Mouse (Mus musculus) limb, embryonic 13.5 days (tissue): Measurements from ENCODE around the gene Unk. TPM values are rescaled to one million over a fixed set of nuclear protein-coding genes. Genes with fewer than 3 reads are reported as not detected.

Source experiments
- ATAC-seq: fragments of 200-750 bp; cut with Nextera tagmentation; 2 replicates; pipeline ENCODE4 v1.8.0; 2017; ENCODE audit warnings: low read depth, moderate number of reproducible peaks, moderate TSS enrichment; ENCODE audit not compliant: low FRiP score
- H3K27ac ChIP-seq: fragments of 300-500 bp; sonication (generic); 2 replicates; pipeline ENCODE4 v1.5.1; 2015; ENCODE audit warnings: inconsistent platforms, mild to moderate bottlenecking, moderate library complexity
- H3K27me3 ChIP-seq: fragments of 300-500 bp; sonication (generic); 2 replicates; pipeline ENCODE4 v1.6.1; 2015; ENCODE audit warnings: mild to moderate bottlenecking, inconsistent platforms
- H3K36me3 ChIP-seq: fragments of 300-500 bp; sonication (generic); 2 replicates; pipeline ENCODE4 v1.6.1; 2015; ENCODE audit warnings: inconsistent platforms, mild to moderate bottlenecking, moderate library complexity
- H3K4me1 ChIP-seq: fragments of 300-500 bp; sonication (generic); 2 replicates; pipeline ENCODE4 v1.6.1; 2015; ENCODE audit warnings: inconsistent platforms
- H3K4me2 ChIP-seq: fragments of 300-500 bp; sonication (generic); replicated peaks from 2 replicates; pipeline ENCODE4 v1.6.1; 2015; ENCODE audit warnings: inconsistent platforms, mild to moderate bottlenecking, moderate library complexity
- H3K4me3 ChIP-seq: fragments of 300-500 bp; sonication (generic); 2 replicates; pipeline ENCODE4 v1.5.1; 2015; ENCODE audit warnings: moderate library complexity, mild to moderate bottlenecking, inconsistent platforms
- H3K9ac ChIP-seq: fragments of 300-500 bp; sonication (generic); 2 replicates; pipeline ENCODE4 v1.6.1; 2015; ENCODE audit warnings: mild to moderate bottlenecking, inconsistent platforms
- H3K9me3 ChIP-seq: fragments of 300-500 bp; sonication (generic); 2 replicates; pipeline ENCODE4 v1.6.1; 2016; ENCODE audit warnings: inconsistent platforms
- WGBS: fragments of 180-500 bp; shearing (Covaris S2); methylation state at CpG from one replicate; pipeline ENCODE4 v1.1.7; 2015; 5-methylcytosine and 5-hydroxymethylcytosine counted together
- polyA plus RNA-seq: library from polyadenylated mRNA; unstranded; fragments of >200 nt; fragmentation: Nextera tagmentation; extraction: Ambion mirVana; gene quantifications from 2 replicates; pipeline ENCODE4 v1.2.1, GENCODE M21; 2015

The Unk gene
- polyA plus RNA-seq, 1 experiment from 2014 or later: 44.8 TPM

- Histone ChIP-seq H3K27me3 (no peaks in the 10 kb centered on the region), H3K9me3 (no peaks in the 10 kb centered on the region), H3K27ac (peak overlapping the region; percentile 99), H3K9ac (peak overlapping the region; percentile 100), H3K4me1 (peaks cover 8% of the 10 kb centered on the region), H3K4me3 (peak overlapping the region; percentile 94), H3K36me3 (peaks cover 21% of the 10 kb centered on the region), H3K4me2 (peak overlapping the region; percentile 65)
- ATAC-seq: peak; percentile 70
- under 1% methylated on average over 56 of the region's 57 CpGs for WGBS
Measured at GRCm38 (mm10) chr11:116023771-116024355, 6.3 kb upstream of the Unk start.

GRCm38 (mm10) chr11:116024356-116024808, 5.7 kb upstream of the Unk start:
- Histone ChIP-seq H3K9me3 (no peaks in the 10 kb centered on the region), H3K4me2 (peak overlapping the region; percentile 65; the same call in 1 of the 2 replicates), H3K27me3 (no peaks in the 10 kb centered on the region), H3K9ac (peak overlapping the region; percentile 100), H3K27ac (peak overlapping the region; percentile 99), H3K4me1 (peaks cover 10% of the 10 kb centered on the region), H3K4me3 (peak overlapping the region; percentile 94), H3K36me3 (peaks cover 21% of the 10 kb centered on the region)
- peak; percentile 97 for ATAC-seq
- WGBS: 1% methylated on average over 37 of the region's 37 CpGs

- Histone ChIP-seq H3K4me2 (no peak overlapping the region), H3K9me3 (no peaks in the 10 kb centered on the region), H3K9ac (no peak overlapping the region), H3K4me3 (no peak overlapping the region), H3K27me3 (no peaks in the 10 kb centered on the region), H3K4me1 (peaks cover 13% of the 10 kb centered on the region), H3K27ac (peak overlapping the region; percentile 29; the same call in 1 of the 2 replicates), H3K36me3 (peaks cover 21% of the 10 kb centered on the region)
- WGBS: 90% methylated on average over 3 of the region's 3 CpGs
- ATAC-seq: no peak
Measured at GRCm38 (mm10) chr11:116025056-116025845, 4.9 kb upstream of the Unk start.

- Histone ChIP-seq H3K27me3 (no peaks in the 10 kb centered on the region), H3K4me2 (no peak within 1 kb of the TSS), H3K9me3 (no peaks in the 10 kb centered on the region), H3K4me3 (no peak within 1 kb of the TSS), H3K4me1 (peaks cover 24% of the 10 kb centered on the region), H3K36me3 (peaks cover 4% of the 10 kb centered on the region; the same call in 1 of the 2 replicates), H3K9ac (no peak within 1 kb of the TSS), H3K27ac (no peak within 1 kb of the TSS)
- ATAC-seq: no peak
- WGBS: 78% methylated on average over 4 of the region's 4 CpGs
Measured at GRCm38 (mm10) chr11:116027756-116028155, 2.4 kb upstream of the Unk start, which contains the start of gene H3f3b. Gene H3f3b (minus strand): TSS chr11:116027962.

- WGBS: 83% methylated on average over 9 of the region's 9 CpGs
- H3K27ac ChIP-seq: no peak overlapping the region
- H3K9me3 ChIP-seq: no peaks in the 10 kb centered on the region
- no peak overlapping the region for H3K4me2 ChIP-seq
- H3K4me3 ChIP-seq: no peak overlapping the region
- peaks cover 29% of the 10 kb centered on the region for H3K4me1 ChIP-seq
- H3K9ac ChIP-seq: no peak overlapping the region
- peaks cover 6% of the 10 kb centered on the region; the same call in 1 of the 2 replicates for H3K36me3 ChIP-seq
- ATAC-seq: no peak
- H3K27me3 ChIP-seq: no peaks in the 10 kb centered on the region
Measured at GRCm38 (mm10) chr11:116028177-116028865, 1.8 kb upstream of the Unk start.

GRCm38 (mm10) chr11:116029086-116029865, 846 bp upstream of the Unk start:
- 87% methylated on average over 6 of the region's 6 CpGs for WGBS
- no peak overlapping the region for H3K27ac ChIP-seq
- H3K36me3 ChIP-seq: peaks cover 6% of the 10 kb centered on the region; the same call in 1 of the 2 replicates
- no peaks in the 10 kb centered on the region for H3K9me3 ChIP-seq
- peak overlapping the region; percentile 70 for H3K9ac ChIP-seq
- ATAC-seq: no peak
- H3K4me1 ChIP-seq: peaks cover 29% of the 10 kb centered on the region
- H3K4me2 ChIP-seq: peak overlapping the region; percentile 96
- peak overlapping the region; percentile 71 for H3K4me3 ChIP-seq
- no peaks in the 10 kb centered on the region for H3K27me3 ChIP-seq

- Histone ChIP-seq H3K4me3 (peak overlapping the region; percentile 71), H3K9ac (peak overlapping the region; percentile 91), H3K27ac (peak overlapping the region; percentile 100), H3K9me3 (no peaks in the 10 kb centered on the region), H3K4me1 (peaks cover 29% of the 10 kb centered on the region), H3K27me3 (no peaks in the 10 kb centered on the region), H3K4me2 (peak overlapping the region; percentile 96), H3K36me3 (peaks cover 14% of the 10 kb centered on the region)
- ATAC-seq: no peak
- WGBS: 27% methylated on average over 14 of the region's 14 CpGs
Measured at GRCm38 (mm10) chr11:116030898-116031845, 1.1 kb downstream of the Unk start.

GRCm38 (mm10) chr11:116034584-116034983, 4.5 kb downstream of the Unk start:
- 92% methylated on average over 6 of the region's 6 CpGs for WGBS
- no peak overlapping the region for H3K4me3 ChIP-seq
- no peak overlapping the region for H3K4me2 ChIP-seq
- H3K27me3 ChIP-seq: no peaks in the 10 kb centered on the region
- H3K36me3 ChIP-seq: peaks cover 34% of the 10 kb centered on the region
- no peaks in the 10 kb centered on the region for H3K9me3 ChIP-seq
- peaks cover 26% of the 10 kb centered on the region for H3K4me1 ChIP-seq
- no peak for ATAC-seq
- H3K9ac ChIP-seq: no peak overlapping the region
- H3K27ac ChIP-seq: no peak overlapping the region

- Histone ChIP-seq H3K4me2 (no peak overlapping the region), H3K36me3 (peaks cover 49% of the 10 kb centered on the region), H3K27ac (no peak overlapping the region), H3K4me3 (no peak overlapping the region), H3K9ac (no peak overlapping the region), H3K4me1 (peaks cover 16% of the 10 kb centered on the region), H3K9me3 (no peaks in the 10 kb centered on the region), H3K27me3 (no peaks in the 10 kb centered on the region)
- 61% methylated on average over 3 of the region's 3 CpGs for WGBS
- ATAC-seq: no peak
Measured at GRCm38 (mm10) chr11:116036671-116037070, 6.5 kb downstream of the Unk start.

- no peak overlapping the region for H3K4me2 ChIP-seq
- no peaks in the 10 kb centered on the region for H3K27me3 ChIP-seq
- WGBS: 91% methylated on average over 9 of the region's 9 CpGs
- no peak overlapping the region for H3K4me3 ChIP-seq
- 0 out of 2 replicates have a peak, but pooled peaks cover 5% of the 10 kb centered on the region for H3K4me1 ChIP-seq
- H3K36me3 ChIP-seq: peaks cover 59% of the 10 kb centered on the region
- no peak for ATAC-seq
- no peak overlapping the region for H3K9ac ChIP-seq
- no peaks in the 10 kb centered on the region for H3K9me3 ChIP-seq
- H3K27ac ChIP-seq: no peak overlapping the region
Measured at GRCm38 (mm10) chr11:116037826-116038225, 7.7 kb downstream of the Unk start.
